8 mouse cellular contexts compared by ENCODE assay signal in genomic region chr11:25301130-25301529, GRCm38 (mm10).
DNase-seq lines count a peak whose midpoint lies in the region; ATAC-seq lines count a peak whose summit lies in the region.

No protein-coding gene starts in this region.

- no peaks in the 10 kb centered on the region for H3K36me3 ChIP-seq in lung, embryonic 15.5 days

- H3K4me3 ChIP-seq in lung, embryonic 15.5 days = no peak overlapping the region

- no peak overlapping the region for H3K27ac ChIP-seq in lung, embryonic 15.5 days

- ATAC-seq in lung, embryonic 15.5 days (ENCODE audit: borderline replicate concordance, extremely low read depth, low FRiP score, low TSS enrichment) = peak; percentile 35; the same call in 1 of the 2 replicates

- no peak overlapping the region for H3K4me2 ChIP-seq in lung, embryonic 15.5 days

- H3K4me1 ChIP-seq in lung, embryonic 15.5 days = no peaks in the 10 kb centered on the region

- no peaks in the 10 kb centered on the region for H3K9me3 ChIP-seq in lung, embryonic 15.5 days

- no peaks in the 10 kb centered on the region for H3K27me3 ChIP-seq in lung, embryonic 15.5 days

- peak; percentile 66 for DNase-seq in urinary bladder, postnatal 14 days (ENCODE audit: low spot score)
- no peak for DNase-seq in urinary bladder, postnatal 10 days (ENCODE audit: low spot score)
- DNase-seq in cerebellum, postnatal 14 days = peak; percentile 86 to 89
- DNase-seq in gastrocnemius, postnatal 10 days = peak; percentile 60
- peak; percentile 75 to 78 for DNase-seq in kidney, postnatal 4 days
- DNase-seq in right cerebral cortex, adult 18-20 months = peak; percentile 69
- peak; percentile 32 to 33 for DNase-seq in urinary bladder, postnatal 36 days (ENCODE audit: low spot score in 2 of 2)

- no peak overlapping the region for H3K9ac ChIP-seq in lung, embryonic 15.5 days

- 14% methylated on average over 9 of the region's 9 CpGs for WGBS in lung, embryonic 15.5 days
